Mouse (Mus musculus) heart, adult 2 months (tissue): ENCODE results near the gene Ddx54. TPM values are rescaled to one million over a fixed set of nuclear protein-coding genes. Genes with fewer than 3 reads are reported as not detected.
A peak's percentile ranks its signal among the peaks of the same experiment; 100 is the strongest.

Source experiments
- DNase-seq, 2 experiments: peaks; one replicate each; pipeline ENCODE4 v3.0.0; 2021
- H3K27ac ChIP-seq: fragments of 200-600 bp; 2 replicates; pipeline ENCODE4 v1.8.1; 2022
- H3K27me3 ChIP-seq: fragments of 200-500 bp; 2 replicates; pipeline ENCODE4 v1.6.1; 2012; ENCODE audit warnings: mild to moderate bottlenecking, low read length, inconsistent platforms, mixed read lengths; ENCODE audit not compliant: control insufficient read depth, insufficient read depth
- H3K36me3 ChIP-seq: fragments of 200-500 bp; 2 replicates; pipeline ENCODE4 v1.6.1; 2012; ENCODE audit warnings: low read length, inconsistent platforms; ENCODE audit not compliant: control insufficient read depth, insufficient read depth
- H3K4me1 ChIP-seq: fragments of 200-500 bp; 2 replicates; pipeline ENCODE4 v1.6.1; 2011; ENCODE audit warnings: low read length; ENCODE audit not compliant: control insufficient read depth, insufficient read depth
- H3K4me3 ChIP-seq: fragments of 200-600 bp; 2 replicates; pipeline ENCODE4 v1.8.1; 2022
- H3K79me2 ChIP-seq: fragments of 200-500 bp; replicated peaks from 2 replicates; pipeline ENCODE4 v1.6.1; 2012; ENCODE audit warnings: mild to moderate bottlenecking, inconsistent platforms, low read length, moderate library complexity, mixed read lengths; ENCODE audit not compliant: control insufficient read depth, insufficient read depth
- H3K9ac ChIP-seq: fragments of 200-500 bp; 2 replicates; pipeline ENCODE4 v1.6.1; 2012; ENCODE audit warnings: low read depth, mild to moderate bottlenecking, control low read depth, inconsistent platforms, low read length, mixed read lengths
- CTCF ChIP-seq: fragments of 200-600 bp; IDR thresholded peaks from 2 replicates; pipeline ENCODE4 v1.8.1; 2022; ENCODE audit warnings: antibody characterized with exemption, mild to moderate bottlenecking, moderate library complexity
- EP300 ChIP-seq: fragments of 200-500 bp; IDR thresholded peaks from 2 replicates; pipeline ENCODE4 v1.6.1; 2011; ENCODE audit warnings: low read depth, low read length, control low read depth; ENCODE audit not compliant: insufficient read depth
- POLR2A ChIP-seq: fragments of 200-500 bp; IDR thresholded peaks from 2 replicates; pipeline ENCODE4 v1.6.1; 2011; ENCODE audit warnings: mild to moderate bottlenecking, low read depth, low read length, control low read depth; ENCODE audit not compliant: insufficient read depth
- WGBS: fragments of 180-500 bp; shearing (Covaris S2); methylation state at CpG from one replicate; pipeline ENCODE4 v1.1.7; 2018; 5-methylcytosine and 5-hydroxymethylcytosine counted together
- intact Hi-C: fragments of 180-260 bp; cut with DNase I; formaldehyde crosslinking; loops from one replicate; pipeline ENCODE4 v1.15.1; 2025
- polyA plus RNA-seq: library from polyadenylated mRNA; depleted of rRNA; stranded (reverse); fragments of >200 nt; gene quantifications from 2 replicates; pipeline ENCODE4 v1.2.3, GENCODE M21; 2012; rRNA removed
- total RNA-seq, 2 experiments: library from RNA; stranded (reverse); gene quantifications; 2 replicates each; pipeline ENCODE4 v1.2.3; 2021

The Ddx54 gene
- total and polyA plus RNA-seq, 3 experiments, result 16.2 to 22.5 (median 21.4) TPM

DNA sequence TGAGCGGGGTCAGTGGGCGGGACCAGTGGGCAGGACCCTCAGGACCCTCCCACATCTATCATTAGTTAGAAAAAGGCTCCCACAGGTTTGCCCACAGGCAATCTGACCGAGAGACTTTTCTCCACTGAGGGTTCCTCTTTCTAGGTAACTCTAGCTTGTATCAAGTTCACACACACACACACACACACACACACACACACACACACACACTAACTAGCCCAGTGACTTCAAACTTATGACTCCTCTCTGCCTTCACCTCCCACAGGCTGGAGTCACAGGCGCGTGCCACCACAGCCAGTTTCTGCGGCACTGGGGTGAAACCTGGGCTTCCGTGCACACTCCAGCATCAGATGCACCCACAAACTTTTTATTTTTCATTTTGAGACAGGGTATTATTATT is 56.2 kb downstream of the Ddx54 start:
- Histone ChIP-seq H3K4me1 (no peaks in the 10 kb centered on the region), H3K27me3 (no peaks in the 10 kb centered on the region), H3K36me3 (no peaks in the 10 kb centered on the region), H3K27ac (no peak overlapping the region), H3K4me3 (no peak overlapping the region), H3K79me2 (no peaks in the 10 kb centered on the region), H3K9ac (no peak overlapping the region)
- no peak for DNase-seq
- 70% methylated on average over 7 of the region's 7 CpGs for WGBS
- intact Hi-C loops, result no loop called here
- TF ChIP-seq POLR2A (no peak), EP300 (no peak)

DNA sequence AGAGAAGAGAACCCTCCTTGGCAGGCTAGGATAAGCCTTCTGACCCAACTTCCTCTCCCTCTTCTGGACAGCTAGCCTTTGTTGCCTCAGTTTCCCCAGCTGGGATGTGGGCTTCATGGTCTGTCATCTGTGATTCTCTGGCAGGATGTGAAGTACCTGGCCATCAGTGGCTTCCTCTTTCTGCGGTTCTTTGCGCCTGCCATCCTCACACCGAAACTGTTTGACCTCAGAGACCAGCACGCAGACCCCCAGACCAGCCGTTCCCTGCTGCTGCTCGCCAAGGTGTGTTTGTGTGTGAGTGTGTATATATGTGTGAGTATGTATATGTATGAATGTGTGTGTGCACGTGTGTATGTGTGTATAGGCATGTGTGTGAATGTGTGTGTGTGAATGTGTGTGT is 57.6 kb downstream of the Ddx54 start:
- intact Hi-C loops, result loop anchor here (10.0 kb wide), 1 partner anchor 165 kb away; the partner anchor contains the start of gene Plbd2

DNA sequence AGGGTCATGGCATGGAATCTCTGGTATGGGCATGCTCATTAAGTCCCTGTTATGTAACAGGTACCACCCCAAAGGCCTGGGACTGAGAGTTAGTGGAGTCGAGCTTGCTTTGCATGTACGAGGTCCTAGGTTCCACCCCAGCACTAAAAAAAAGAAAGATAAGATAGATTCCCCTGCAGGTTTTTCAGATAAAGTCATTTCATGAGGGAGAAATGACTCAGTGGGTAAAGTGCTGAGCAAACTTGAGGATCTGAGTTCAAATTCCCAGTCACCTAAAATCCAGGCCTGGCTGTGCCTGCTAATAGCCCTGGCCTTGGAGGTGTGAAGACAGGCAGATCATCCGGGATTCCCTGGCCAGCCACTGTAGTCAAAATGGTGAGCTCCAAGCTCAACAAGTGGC is 59.3 kb downstream of the Ddx54 start:
- no peak overlapping the region for H3K9ac ChIP-seq
- no peak overlapping the region for H3K27ac ChIP-seq
- no peaks in the 10 kb centered on the region for H3K79me2 ChIP-seq
- 66% methylated on average over 3 of the region's 3 CpGs for WGBS
- H3K4me1 ChIP-seq, result no peaks in the 10 kb centered on the region
- H3K27me3 ChIP-seq, result no peaks in the 10 kb centered on the region
- no peak for DNase-seq
- no peak overlapping the region for H3K4me3 ChIP-seq
- H3K36me3 ChIP-seq, result no peaks in the 10 kb centered on the region
- TF ChIP-seq CTCF, result no peak
- no peak for TF ChIP-seq EP300
- no peak for TF ChIP-seq POLR2A
- intact Hi-C loops, result loop anchor here (10.0 kb wide), 1 partner anchor 167 kb away; the partner anchor contains the start of gene Plbd2

More for the DNA sequence above, 57.6 kb downstream of the Ddx54 start:
- no peaks in the 10 kb centered on the region for H3K36me3 ChIP-seq
- no peaks in the 10 kb centered on the region for H3K27me3 ChIP-seq
- DNase-seq, result no peak
- H3K27ac ChIP-seq, result no peak overlapping the region
- no peaks in the 10 kb centered on the region for H3K79me2 ChIP-seq
- H3K9ac ChIP-seq, result no peak overlapping the region
- no peak overlapping the region for H3K4me3 ChIP-seq
- no peaks in the 10 kb centered on the region for H3K4me1 ChIP-seq
- WGBS, result 85% methylated on average over 7 of the region's 7 CpGs
- TF ChIP-seq EP300 (no peak), CTCF (no peak), POLR2A (no peak)

DNA sequence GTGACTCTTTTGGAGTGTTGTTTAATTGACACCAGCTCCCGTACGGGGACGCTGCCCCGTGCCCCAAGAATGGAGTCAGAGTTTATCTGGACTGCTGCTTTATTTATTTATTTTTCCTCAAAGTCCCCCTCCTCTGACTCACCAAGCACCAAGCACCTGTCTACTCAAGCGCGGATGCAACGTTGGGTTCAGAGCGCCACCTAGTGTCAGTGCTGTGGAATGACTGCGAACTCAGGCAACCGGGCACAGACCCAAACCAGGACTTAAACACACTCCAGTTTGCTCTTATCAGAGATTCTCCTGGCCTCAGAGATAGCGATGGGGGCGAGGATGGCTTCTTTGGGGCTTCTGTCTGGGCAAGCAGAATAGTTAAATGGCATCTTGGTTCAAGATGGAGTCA is 61.1 kb downstream of the Ddx54 start:
- H3K27me3 ChIP-seq, result no peaks in the 10 kb centered on the region
- no peak overlapping the region for H3K9ac ChIP-seq
- TF ChIP-seq CTCF (peak; percentile 89), EP300 (peak; percentile 69; the same call in 1 of the 2 replicates), POLR2A (no peak)
- 6% methylated on average over 12 of the region's 12 CpGs for WGBS
- H3K79me2 ChIP-seq, result no peaks in the 10 kb centered on the region
- intact Hi-C loops, result loop anchor here (1.0 to 10.0 kb wide), 2 partner anchors 53 to 169 kb away; partner anchors contain the start of gene Plbd2
- H3K4me3 ChIP-seq, result no peak overlapping the region
- H3K27ac ChIP-seq, result no peak overlapping the region
- H3K36me3 ChIP-seq, result no peaks in the 10 kb centered on the region
- DNase-seq, result peak; percentile 56 to 72
- no peaks in the 10 kb centered on the region for H3K4me1 ChIP-seq

DNA sequence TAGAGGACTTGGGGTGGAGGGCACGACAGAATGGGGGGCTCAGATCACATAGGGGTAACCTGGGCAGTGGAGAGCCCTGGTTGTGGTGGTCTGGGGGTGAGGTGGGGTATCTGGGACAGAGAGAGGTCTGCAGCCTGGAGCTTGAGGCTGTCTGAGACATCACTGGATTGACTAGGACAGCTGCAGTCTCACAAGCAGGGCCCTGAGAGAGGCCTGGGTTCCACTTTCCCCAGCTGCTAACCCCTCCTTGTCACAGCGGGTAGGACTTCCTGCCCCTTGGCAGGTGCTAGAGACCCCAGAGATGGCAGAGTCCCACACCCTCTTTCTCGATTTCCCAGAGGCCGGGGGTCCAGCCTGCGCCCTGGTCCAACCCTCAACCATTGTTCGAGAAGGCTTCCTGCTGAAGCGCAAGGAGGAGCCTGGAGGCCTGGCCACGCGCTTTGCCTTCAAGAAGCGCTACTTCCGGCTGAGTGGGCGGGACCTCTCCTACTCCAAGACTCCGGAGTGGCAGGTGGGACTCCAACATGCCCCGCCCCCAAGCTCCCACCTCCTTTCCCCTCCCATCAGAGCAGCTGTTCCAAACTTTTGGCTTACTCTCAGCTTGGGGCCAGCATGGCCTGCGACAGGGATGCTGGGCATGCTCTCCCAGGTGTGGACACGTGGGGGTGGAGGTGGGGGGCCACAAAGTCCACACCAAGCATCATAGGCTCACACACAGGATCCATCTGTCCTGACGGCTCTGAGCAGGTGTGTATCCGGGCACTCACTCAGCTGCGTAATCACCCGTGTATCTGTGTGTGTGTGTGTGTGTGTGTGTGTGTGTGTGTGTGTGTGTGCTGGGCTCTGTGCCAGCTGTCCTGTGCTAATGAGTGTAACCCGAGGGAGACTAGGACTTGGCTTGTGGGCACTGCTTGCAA is 61.9 kb downstream of the Ddx54 start:
- WGBS, result 21% methylated on average over 21 of the region's 21 CpGs

DNA sequence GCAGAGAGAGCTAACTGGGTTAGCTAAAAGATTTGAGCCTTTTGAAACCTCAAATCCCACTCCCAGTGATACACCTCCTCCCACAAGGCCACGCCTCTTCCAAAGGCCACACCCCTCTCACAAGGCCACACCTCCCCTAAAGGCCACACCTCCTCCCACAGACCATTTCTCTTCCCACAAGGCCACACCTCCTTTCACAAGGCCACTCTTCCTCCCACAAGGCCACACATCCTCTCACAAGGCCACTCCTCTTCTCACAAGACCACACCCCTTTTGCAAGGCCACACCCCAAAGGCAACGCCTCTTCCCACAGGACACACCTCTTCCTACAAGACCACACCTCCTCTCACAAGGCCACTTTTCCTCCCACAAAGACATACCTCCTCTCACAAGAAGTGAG is 65.0 kb downstream of the Ddx54 start:
- 26% methylated on average over 2 of the region's 2 CpGs for WGBS
- DNase-seq, result no peak
- intact Hi-C loops, result loop anchor here (10.0 kb wide), 1 partner anchor 173 kb away; the partner anchor contains the start of gene Plbd2
- no peak overlapping the region for H3K9ac ChIP-seq
- peaks cover 6% of the 10 kb centered on the region; the same call in 1 of the 2 replicates for H3K27me3 ChIP-seq
- no peaks in the 10 kb centered on the region for H3K79me2 ChIP-seq
- H3K27ac ChIP-seq, result no peak overlapping the region
- H3K4me1 ChIP-seq, result no peaks in the 10 kb centered on the region
- H3K36me3 ChIP-seq, result no peaks in the 10 kb centered on the region
- H3K4me3 ChIP-seq, result no peak overlapping the region
- no peak for TF ChIP-seq EP300
- TF ChIP-seq CTCF, result no peak
- no peak for TF ChIP-seq POLR2A

More for the DNA sequence above, 61.9 kb downstream of the Ddx54 start:
- H3K4me1 ChIP-seq, result no peaks in the 10 kb centered on the region
- intact Hi-C loops, result loop anchor here (10.0 kb wide), 1 partner anchor 170 kb away; the partner anchor contains the start of gene Plbd2
- no peak overlapping the region for H3K9ac ChIP-seq
- H3K36me3 ChIP-seq, result no peaks in the 10 kb centered on the region
- H3K79me2 ChIP-seq, result no peaks in the 10 kb centered on the region
- DNase-seq, result no peak
- no peaks in the 10 kb centered on the region for H3K27me3 ChIP-seq
- TF ChIP-seq CTCF (no peak), POLR2A (no peak), EP300 (no peak)
- no peak overlapping the region for H3K4me3 ChIP-seq
- H3K27ac ChIP-seq, result no peak overlapping the region

Other genes with a start within 250 kb of the Ddx54 start
- not detected for gene Lhx5, start 181.0 kb upstream of the Ddx54 start, total RNA-seq
- not detected in 2 replicates for gene Lhx5, start 181.0 kb upstream of the Ddx54 start, polyA plus RNA-seq
- gene Sdsl, start 139.9 kb upstream of the Ddx54 start, total RNA-seq, result 1 to 10 TPM; 8.8 to 9.8 TPM
- 12.6 and 13.5 TPM in 2 replicates for gene Sdsl, start 139.9 kb upstream of the Ddx54 start, polyA plus RNA-seq
- gene Sds, start 136.2 kb upstream of the Ddx54 start, total RNA-seq, result 1 to 10 TPM; 1.2 to 3.0 TPM
- gene Sds, start 136.2 kb upstream of the Ddx54 start, polyA plus RNA-seq, result 5.6 and 10.9 TPM in 2 replicates
- gene Plbd2, start 109.1 kb upstream of the Ddx54 start, total RNA-seq, result 10 to 100 TPM; 39.5 to 47.1 TPM
- 27.7 and 32.1 TPM in 2 replicates for gene Plbd2, start 109.1 kb upstream of the Ddx54 start, polyA plus RNA-seq
- 10 to 100 TPM; 10.0 to 12.2 TPM for gene Slc8b1, start 101.6 kb upstream of the Ddx54 start, total RNA-seq
- gene Slc8b1, start 101.6 kb upstream of the Ddx54 start, polyA plus RNA-seq, result 13.2 and 16.5 TPM in 2 replicates
- 10 to 100 TPM; 30.7 to 35.1 TPM for gene Tpcn1, start 24.1 kb upstream of the Ddx54 start, total RNA-seq
- 53.7 and 59.7 TPM in 2 replicates for gene Tpcn1, start 24.1 kb upstream of the Ddx54 start, polyA plus RNA-seq
- not detected for gene Iqcd, start 23.7 kb upstream of the Ddx54 start, total RNA-seq
- gene Iqcd, start 23.7 kb upstream of the Ddx54 start, polyA plus RNA-seq, result 0.14 and 0.20 TPM in 2 replicates
- 10 to 100 TPM; 14.2 to 16.0 TPM for gene Rita1, start 150 bp upstream of the Ddx54 start, total RNA-seq
- gene Rita1, start 150 bp upstream of the Ddx54 start, polyA plus RNA-seq, result 15.3 and 21.7 TPM in 2 replicates
- gene Cfap73, start 21.5 kb downstream of the Ddx54 start, total RNA-seq, result not detected
- 0.16 TPM in 1 of 2 replicates, not detected in the other for gene Cfap73, start 21.5 kb downstream of the Ddx54 start, polyA plus RNA-seq
- not detected for gene Rasal1, start 36.1 kb downstream of the Ddx54 start, total RNA-seq
- 0.06 and 0.33 TPM in 2 replicates for gene Rasal1, start 36.1 kb downstream of the Ddx54 start, polyA plus RNA-seq
- 1 to 10 TPM; 2.1 to 2.7 TPM for gene Dtx1, start 99.2 kb downstream of the Ddx54 start, total RNA-seq
- gene Dtx1, start 99.2 kb downstream of the Ddx54 start, polyA plus RNA-seq, result 3.5 and 4.2 TPM in 2 replicates
- 1 to 10 TPM in 1 of 2 experiments, under 1 TPM in 1; 0.55 to 1.0 TPM for gene Oas2, start 137.1 kb downstream of the Ddx54 start, total RNA-seq
- gene Oas2, start 137.1 kb downstream of the Ddx54 start, polyA plus RNA-seq, result 9.6 and 11.3 TPM in 2 replicates
- under 1 TPM; 0.05 to 0.07 TPM for gene Oas3, start 164.9 kb downstream of the Ddx54 start, total RNA-seq
- 0.61 and 0.94 TPM in 2 replicates for gene Oas3, start 164.9 kb downstream of the Ddx54 start, polyA plus RNA-seq
- not detected for gene Oas1e, start 182.8 kb downstream of the Ddx54 start, total RNA-seq
- not detected in 2 replicates for gene Oas1e, start 182.8 kb downstream of the Ddx54 start, polyA plus RNA-seq
- gene Oas1c, start 199.8 kb downstream of the Ddx54 start, total RNA-seq, result under 1 TPM; 0.26 to 0.36 TPM
- 0.85 and 1.3 TPM in 2 replicates for gene Oas1c, start 199.8 kb downstream of the Ddx54 start, polyA plus RNA-seq
- not detected for gene Oas1f, start 234.6 kb downstream of the Ddx54 start, total RNA-seq
- not detected in 2 replicates for gene Oas1f, start 234.6 kb downstream of the Ddx54 start, polyA plus RNA-seq
- gene Oas1h, start 248.7 kb downstream of the Ddx54 start, total RNA-seq, result not detected
- gene Oas1h, start 248.7 kb downstream of the Ddx54 start, polyA plus RNA-seq, result not detected in 2 replicates